Mouse (Mus musculus): ENCODE results near the gene Nek11. TPM values are rescaled to one million over a fixed set of nuclear protein-coding genes. Genes with fewer than 3 reads are reported as not detected.
"Not testable (repeated sequence)": the region's sequence is repeated elsewhere in the genome, so short reads cannot be mapped to it uniquely, and the experiment has no call there.

The Nek11 gene
- total RNA-seq, 2 experiments from 2014 or later, result 1.6 to 2.2 TPM

- DNase-seq, result no peak
- intact Hi-C loops (cut with DNase I), result no loop called here
These were observed 212.9 kb downstream of the Nek11 start for GRCm38 (mm10) chr9:105182392-105182791.

- intact Hi-C loops (cut with DNase I), result no loop called here
- DNase-seq, result no peak
These were observed 250.3 kb downstream of the Nek11 start, which contains the start of gene 1700080E11Rik for GRCm38 (mm10) chr9:105144992-105145391. Gene 1700080E11Rik, minus strand, starts transcription at chr9:105145092.

GRCm38 (mm10) chr9:105139204-105139603 is 256.1 kb downstream of the Nek11 start:
- intact Hi-C loops (cut with DNase I), result no loop called here
- DNase-seq, result no peak

GRCm38 (mm10) chr9:105136404-105136803 is 258.9 kb downstream of the Nek11 start:
- no peak for DNase-seq
- intact Hi-C loops (cut with DNase I), result no loop called here

- no peak for DNase-seq
- intact Hi-C loops (cut with DNase I), result no loop called here
These were observed 260.8 kb downstream of the Nek11 start for GRCm38 (mm10) chr9:105134536-105134935.

- intact Hi-C loops (cut with DNase I), result no loop called here
- DNase-seq, result no peak
These were observed 263.3 kb downstream of the Nek11 start for GRCm38 (mm10) chr9:105132002-105132367.

- intact Hi-C loops (cut with DNase I), result no loop called here
These were observed 263.9 kb downstream of the Nek11 start, which contains the start of gene Nudt16 for GRCm38 (mm10) chr9:105131253-105132001. Gene Nudt16, minus strand, starts transcription at chr9:105131824.

GRCm38 (mm10) chr9:105130331-105130730 is 265.0 kb downstream of the Nek11 start:
- intact Hi-C loops (cut with DNase I), result no loop called here
- DNase-seq, result no peak

More at GRCm38 (mm10) chr9:105131253-105132001, 263.9 kb downstream of the Nek11 start, which contains the start of gene Nudt16:
- DNase-seq, result peak; percentile 90

GRCm38 (mm10) chr9:105125206-105125605 is 270.1 kb downstream of the Nek11 start:
- DNase-seq; intact Hi-C loops (cut with DNase I): not testable (repeated sequence)

Other genes with a start within 250 kb of the Nek11 start
- gene Aste1, start 132 bp downstream of the Nek11 start, total RNA-seq (2021), result 10 to 100 TPM in 1 of 2 experiments, 1 to 10 TPM in 1; 9.7 to 12.3 TPM
- 100 to 1,000 TPM; 223 to 242 TPM for gene Atp2c1, start 131.8 kb upstream of the Nek11 start, total RNA-seq (2021)
- gene Pik3r4, start 247.5 kb upstream of the Nek11 start, total RNA-seq (2021), result 10 to 100 TPM; 33.7 to 36.6 TPM